Mouse (Mus musculus) hindbrain, postnatal 0 days (tissue): Measurements from ENCODE around the gene Sorl1. TPM values are rescaled to one million over a fixed set of nuclear protein-coding genes. Genes with fewer than 3 reads are reported as not detected.

Experiments used
- ATAC-seq: fragments of 200-750 bp; cut with Nextera tagmentation; 2 replicates; pipeline ENCODE4 v1.8.0; 2017; ENCODE audit warnings: mild to moderate bottlenecking, moderate TSS enrichment, moderate library complexity
- DNase-seq: peaks from one replicate; pipeline ENCODE4 v3.0.0-alpha.2; 2015; ENCODE audit warnings: low spot score
- H3K27ac ChIP-seq: fragments of 300-500 bp; sonication (generic); 2 replicates; pipeline ENCODE4 v1.5.1; 2014; ENCODE audit warnings: mild to moderate bottlenecking
- H3K27me3 ChIP-seq: fragments of 300-500 bp; sonication (generic); 2 replicates; pipeline ENCODE4 v1.6.1; 2014; ENCODE audit warnings: low read length, mixed read lengths; ENCODE audit not compliant: insufficient read depth
- H3K36me3 ChIP-seq: fragments of 300-500 bp; sonication (generic); 2 replicates; pipeline ENCODE4 v1.6.1; 2014; ENCODE audit warnings: low read length, mixed read lengths; ENCODE audit not compliant: insufficient read depth
- H3K4me1 ChIP-seq: fragments of 300-500 bp; sonication (generic); 2 replicates; pipeline ENCODE4 v1.6.1; 2014; ENCODE audit warnings: antibody characterized with exemption, low read length, mixed read lengths; ENCODE audit not compliant: insufficient read depth
- H3K4me2 ChIP-seq: fragments of 300-500 bp; sonication (generic); 2 replicates; pipeline ENCODE4 v1.6.1; 2014; ENCODE audit warnings: low read depth, mild to moderate bottlenecking, low read length, moderate library complexity, mixed read lengths
- H3K4me3 ChIP-seq: fragments of 300-500 bp; sonication (generic); 2 replicates; pipeline ENCODE4 v1.5.1; 2014; ENCODE audit warnings: low read length
- H3K9ac ChIP-seq: fragments of 300-500 bp; sonication (generic); replicated peaks from 2 replicates; pipeline ENCODE4 v1.6.1; 2014; ENCODE audit warnings: mild to moderate bottlenecking, low read length, moderate library complexity, mixed read lengths
- H3K9me3 ChIP-seq: fragments of 300-500 bp; sonication (generic); 2 replicates; pipeline ENCODE4 v1.6.1; 2016; ENCODE audit warnings: low read length, mixed read lengths
- CTCF ChIP-seq: IDR thresholded peaks from 2 replicates; pipeline ENCODE4 v1.5.1; 2016; ENCODE audit warnings: antibody characterized with exemption, control low read depth, low read depth
- WGBS: fragments of 180-500 bp; shearing (Covaris S2); extraction: QIAGEN DNeasy Blood & Tissue Kit; methylation state at CpG from one replicate; pipeline ENCODE4 v1.1.7; 2014; 5-methylcytosine and 5-hydroxymethylcytosine counted together
- polyA plus RNA-seq: library from polyadenylated mRNA; unstranded; fragments of >200 nt; fragmentation: Nextera tagmentation; extraction: Ambion mirVana; gene quantifications from 2 replicates; pipeline ENCODE4 v1.2.1, GENCODE M21; 2015
- total RNA-seq: library from RNA; depleted of rRNA; stranded (reverse); fragments of >200 nt; gene quantifications from 2 replicates; pipeline ENCODE4 v1.2.3, GENCODE M21; 2014; rRNA removed

Sorl1 gene
- total and polyA plus RNA-seq, 2 experiments from 2014 or later, result 8.2 to 25.6 TPM

DNA sequence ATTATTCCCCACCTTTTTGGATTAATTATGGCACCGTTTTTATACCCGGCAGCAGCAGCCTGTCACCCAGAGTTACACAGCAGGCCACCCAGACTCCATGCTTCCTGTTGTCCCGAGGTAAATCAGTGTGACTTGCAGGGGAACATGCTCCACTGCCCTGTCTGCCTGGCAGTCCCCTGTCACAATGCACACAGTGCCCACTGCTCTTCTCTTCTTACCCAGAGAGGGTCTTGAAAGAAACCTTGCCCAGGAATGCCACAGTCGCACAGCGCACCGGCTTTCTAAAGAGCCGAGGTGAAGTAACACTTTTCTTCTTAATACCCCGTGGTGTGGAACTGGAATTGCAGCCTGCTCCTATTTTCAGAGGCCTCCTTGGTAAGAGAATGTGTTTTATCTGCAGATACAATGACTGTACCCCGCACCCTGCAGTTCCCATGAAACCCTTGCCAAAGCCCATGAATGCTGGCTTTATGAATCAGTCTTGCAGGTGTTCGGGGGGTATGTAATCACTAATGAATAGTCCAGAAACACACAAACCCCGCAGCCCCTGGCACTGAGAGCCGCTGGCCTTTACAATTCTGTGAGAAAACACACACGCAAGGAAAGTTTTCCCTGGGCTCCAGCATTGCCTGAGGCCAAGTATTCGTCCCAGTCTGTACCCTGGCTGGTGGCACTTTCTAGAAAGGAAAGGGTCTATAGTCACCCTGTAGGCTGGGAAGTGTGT, 205.3 kb downstream of the Sorl1 start:
- Histone ChIP-seq H3K27ac (peak overlapping the region; percentile 59), H3K9ac (no peak overlapping the region), H3K4me3 (no peak overlapping the region), H3K9me3 (no peaks in the 10 kb centered on the region), H3K27me3 (no peaks in the 10 kb centered on the region), H3K36me3 (no peaks in the 10 kb centered on the region), H3K4me1 (peaks cover 11% of the 10 kb centered on the region; the same call in 1 of the 2 replicates), H3K4me2 (no peak overlapping the region)
- DNase-seq (peak; percentile 72), ATAC-seq (peak; percentile 85)
- 22% methylated on average over 14 of the region's 14 CpGs for WGBS
- TF ChIP-seq CTCF, result 0 out of 2 replicates have a peak, but pooled peaks have one; percentile 11

DNA sequence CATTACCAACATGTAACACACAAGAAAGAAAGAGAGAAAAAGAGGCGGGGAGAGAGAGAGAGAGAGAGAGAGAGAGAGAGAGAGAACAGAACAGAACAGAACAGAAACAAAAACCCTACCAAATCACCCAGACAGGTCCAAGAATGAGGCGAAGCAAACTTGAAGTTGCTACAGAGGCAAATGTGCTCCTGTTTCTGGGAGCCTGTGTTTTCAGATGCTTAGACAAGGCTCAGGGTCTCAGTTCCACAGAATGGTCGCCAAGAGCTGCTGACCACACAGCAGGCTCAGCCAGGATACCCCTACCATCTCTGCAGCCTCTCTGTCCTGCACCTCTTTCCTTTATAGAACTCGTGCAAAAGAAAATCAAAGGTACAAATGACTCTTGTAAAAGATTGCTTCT, 205.9 kb downstream of the Sorl1 start:
- Histone ChIP-seq H3K27ac (peak overlapping the region; percentile 59; the same call in 1 of the 2 replicates), H3K4me3 (no peak overlapping the region), H3K27me3 (no peaks in the 10 kb centered on the region), H3K9ac (no peak overlapping the region), H3K9me3 (no peaks in the 10 kb centered on the region), H3K4me1 (peaks cover 11% of the 10 kb centered on the region; the same call in 1 of the 2 replicates), H3K36me3 (no peaks in the 10 kb centered on the region), H3K4me2 (no peak overlapping the region)
- ATAC-seq (peak; percentile 31; the same call in 1 of the 2 replicates), DNase-seq (no peak)
- WGBS, result 42% methylated on average over 4 of the region's 4 CpGs
- no peak for TF ChIP-seq CTCF

DNA sequence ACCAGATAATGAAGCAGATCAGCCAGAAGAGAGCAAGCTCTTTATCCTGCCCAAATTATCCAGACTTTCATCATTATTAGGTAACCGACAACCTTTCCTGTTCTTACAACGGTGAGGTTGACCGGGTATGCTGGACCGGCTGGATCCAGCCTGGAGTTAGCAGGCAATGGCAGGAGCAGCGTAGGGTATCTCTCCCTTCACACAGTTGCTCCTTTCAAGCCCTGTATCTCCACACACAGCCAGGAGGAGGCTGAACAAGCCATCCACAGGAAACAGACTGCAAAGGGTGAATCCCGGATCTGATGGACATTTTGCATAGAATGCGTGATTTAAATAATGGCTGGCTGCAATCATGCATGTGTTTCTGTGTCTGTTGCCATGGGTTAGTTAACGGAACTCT, 208.5 kb downstream of the Sorl1 start:
- Histone ChIP-seq H3K4me1 (peaks cover 11% of the 10 kb centered on the region; the same call in 1 of the 2 replicates), H3K27ac (no peak overlapping the region), H3K9ac (no peak overlapping the region), H3K4me3 (no peak overlapping the region), H3K27me3 (no peaks in the 10 kb centered on the region), H3K4me2 (no peak overlapping the region), H3K36me3 (no peaks in the 10 kb centered on the region), H3K9me3 (no peaks in the 10 kb centered on the region)
- WGBS, result 63% methylated on average over 8 of the region's 8 CpGs
- no peak for ATAC-seq
- DNase-seq, result no peak
- TF ChIP-seq CTCF, result peak; percentile 16; the same call in 1 of the 2 replicates

Other genes with a start within 250 kb of the Sorl1 start
- gene Sc5d, start 140.0 kb upstream of the Sorl1 start, total RNA-seq, result 54.6 and 57.0 TPM in 2 replicates
- gene Sc5d, start 140.0 kb upstream of the Sorl1 start, polyA plus RNA-seq, result 69.1 and 71.9 TPM in 2 replicates